Mouse (Mus musculus) T-cell, adult 2 months (primary cell): ENCODE data around the gene Kif26b.

ENCODE experiments used
- DNase-seq: peaks from one replicate; pipeline ENCODE4 v3.0.0; 2022; ENCODE audit warnings: low spot score

The Kif26b gene

GRCm38 (mm10) chr1:178770626-178771362 is 241.9 kb downstream of the Kif26b start:
- DNase-seq = no peak

DNA sequence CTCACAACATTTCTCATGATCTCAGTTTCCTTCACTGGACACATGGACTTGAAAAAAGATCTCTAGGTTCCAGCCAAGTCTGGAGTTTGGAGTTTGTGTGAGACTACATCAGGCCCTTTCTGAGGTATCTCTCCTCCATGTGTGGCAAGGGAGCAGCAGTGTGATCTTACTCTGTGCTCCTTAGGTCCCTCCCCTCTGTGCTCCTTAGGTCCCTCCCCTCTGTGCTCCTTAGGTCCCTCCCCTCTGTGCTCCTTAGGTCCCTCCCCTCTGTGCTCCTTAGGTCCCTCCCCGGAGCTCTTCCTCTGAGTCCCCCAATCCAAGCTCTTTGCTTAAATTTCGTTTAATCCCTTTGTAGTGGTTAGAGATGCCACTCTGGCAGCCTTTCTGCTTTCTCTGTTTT is 250.8 kb downstream of the Kif26b start:
- DNase-seq = no peak

GRCm38 (mm10) chr1:178784043-178784442 is 255.1 kb downstream of the Kif26b start:
- no peak for DNase-seq

GRCm38 (mm10) chr1:178791266-178791665 is 262.3 kb downstream of the Kif26b start:
- DNase-seq = no peak

DNA sequence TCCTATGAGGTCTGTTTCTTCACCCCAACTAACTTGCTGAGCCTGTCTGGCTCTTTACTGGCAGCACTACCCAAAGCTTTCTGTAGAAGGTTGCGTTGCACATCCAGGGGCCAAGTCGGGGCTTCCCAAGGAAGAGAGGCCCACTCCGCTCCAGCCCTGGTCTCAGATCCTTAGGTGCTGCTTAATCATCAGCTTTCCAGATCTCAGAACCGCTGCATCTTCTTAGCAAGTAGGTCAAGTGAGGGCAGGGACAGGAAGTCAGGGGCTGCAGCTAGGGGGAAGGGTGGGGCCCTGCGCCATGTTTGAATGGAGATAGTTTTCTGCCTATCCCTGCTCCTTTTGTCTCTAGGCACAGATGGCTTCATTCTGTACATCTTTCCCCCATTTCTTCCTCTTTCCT is 263.8 kb downstream of the Kif26b start:
- DNase-seq = no peak

DNA sequence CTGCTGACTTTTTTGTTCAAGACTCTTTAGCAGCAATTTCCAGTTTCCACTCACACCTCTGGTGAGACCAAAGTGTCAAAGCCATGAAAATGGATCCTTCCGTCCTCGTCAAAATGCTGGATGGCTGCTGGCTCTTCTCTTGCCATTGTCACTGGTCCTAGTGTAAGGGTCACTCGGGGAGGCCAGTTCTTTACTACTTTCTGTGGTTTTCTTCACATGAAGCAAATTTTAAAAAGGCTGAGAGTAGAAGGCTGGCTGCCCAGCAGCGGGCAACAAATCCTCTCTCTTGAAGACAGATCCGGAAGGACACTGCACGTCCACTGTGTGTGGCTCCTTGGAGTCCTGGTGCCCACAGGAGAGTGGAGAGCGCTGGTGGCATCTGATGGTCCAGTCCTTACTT is 265.9 kb downstream of the Kif26b start:
- DNase-seq = no peak

- DNase-seq = no peak
Observed at GRCm38 (mm10) chr1:178797388-178797787, 268.5 kb downstream of the Kif26b start.

GRCm38 (mm10) chr1:178798333-178798732 is 269.4 kb downstream of the Kif26b start:
- no peak for DNase-seq

- DNase-seq = no peak
Observed at GRCm38 (mm10) chr1:178798886-178799285, 270.0 kb downstream of the Kif26b start.

- no peak for DNase-seq
Observed at GRCm38 (mm10) chr1:178799836-178800552, 271.1 kb downstream of the Kif26b start.

DNA sequence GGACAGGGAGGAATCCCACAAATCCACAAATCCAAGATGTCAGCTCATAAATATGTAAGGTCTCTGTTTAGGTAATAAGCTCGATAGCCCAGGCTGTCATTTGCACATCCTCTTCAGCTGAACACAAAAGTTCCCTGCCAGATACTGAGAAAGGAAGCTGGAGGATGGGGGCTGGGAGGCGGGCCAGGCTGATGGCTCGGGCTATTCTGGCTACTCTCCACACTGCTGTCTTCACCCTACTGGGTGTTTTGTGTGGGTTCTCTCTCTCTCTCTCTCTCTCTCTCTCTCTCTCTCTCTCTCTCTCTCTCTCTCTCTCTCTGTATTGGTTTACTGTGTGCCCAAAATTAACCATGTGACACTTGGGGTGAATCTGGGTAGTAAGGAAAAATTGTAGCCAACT is 274.2 kb downstream of the Kif26b start:
- no peak for DNase-seq

DNA sequence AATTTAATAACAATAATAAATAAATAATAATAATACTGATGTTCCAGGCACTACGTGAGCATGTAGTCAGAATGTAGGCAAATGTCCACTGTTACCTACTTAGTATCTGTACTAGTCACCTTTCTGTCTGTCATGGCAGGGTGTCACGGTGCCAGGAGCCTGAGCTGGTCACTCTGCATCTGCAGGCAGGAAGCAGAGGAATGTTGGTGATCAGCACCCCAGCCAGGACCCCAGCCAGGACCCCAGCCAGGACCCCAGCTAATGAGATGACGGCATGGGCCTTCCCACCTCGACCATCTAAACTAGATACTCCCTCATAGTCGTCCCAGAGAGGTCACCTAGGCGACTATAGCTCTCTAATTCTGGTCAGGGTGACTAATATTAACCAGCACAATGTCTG is 288.6 kb downstream of the Kif26b start:
- no peak for DNase-seq

DNA sequence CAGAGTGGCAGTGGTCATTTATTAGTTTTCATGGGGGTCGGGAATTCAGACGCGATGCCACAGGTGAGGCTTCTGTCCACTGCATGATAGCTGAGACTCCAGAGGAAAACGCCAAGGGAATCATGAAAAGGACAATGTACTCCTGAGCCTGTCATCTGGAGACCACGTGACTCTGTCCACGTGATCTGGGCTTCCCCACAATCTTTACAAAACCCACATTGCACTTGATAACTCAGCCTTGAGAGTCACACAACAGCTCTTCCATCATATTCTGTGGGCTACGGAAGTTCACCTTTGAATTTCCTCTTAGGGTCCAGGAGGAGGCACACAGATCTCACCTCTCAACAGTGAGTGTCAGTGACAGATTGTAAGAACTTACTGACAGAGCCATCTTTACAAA is 290.1 kb downstream of the Kif26b start:
- no peak for DNase-seq

DNA sequence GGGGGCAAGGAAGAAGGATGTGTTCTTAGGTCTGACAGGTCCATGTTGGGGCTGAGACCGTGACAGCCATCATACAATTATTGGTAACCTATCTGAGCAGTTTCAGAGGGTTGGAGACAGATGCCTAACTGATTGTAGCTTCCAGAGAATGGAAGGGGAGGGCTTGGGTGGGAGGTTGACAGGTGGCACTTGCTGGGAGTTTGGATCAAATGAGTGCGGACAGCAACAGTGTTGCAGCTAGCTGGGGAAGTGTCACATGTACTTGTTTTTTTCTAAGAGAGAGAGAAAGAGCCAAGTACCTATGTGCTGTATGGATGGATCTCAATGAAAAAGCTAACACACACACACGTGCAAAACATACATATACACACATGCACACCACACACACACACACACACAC is 291.2 kb downstream of the Kif26b start:
- DNase-seq = no peak

DNA sequence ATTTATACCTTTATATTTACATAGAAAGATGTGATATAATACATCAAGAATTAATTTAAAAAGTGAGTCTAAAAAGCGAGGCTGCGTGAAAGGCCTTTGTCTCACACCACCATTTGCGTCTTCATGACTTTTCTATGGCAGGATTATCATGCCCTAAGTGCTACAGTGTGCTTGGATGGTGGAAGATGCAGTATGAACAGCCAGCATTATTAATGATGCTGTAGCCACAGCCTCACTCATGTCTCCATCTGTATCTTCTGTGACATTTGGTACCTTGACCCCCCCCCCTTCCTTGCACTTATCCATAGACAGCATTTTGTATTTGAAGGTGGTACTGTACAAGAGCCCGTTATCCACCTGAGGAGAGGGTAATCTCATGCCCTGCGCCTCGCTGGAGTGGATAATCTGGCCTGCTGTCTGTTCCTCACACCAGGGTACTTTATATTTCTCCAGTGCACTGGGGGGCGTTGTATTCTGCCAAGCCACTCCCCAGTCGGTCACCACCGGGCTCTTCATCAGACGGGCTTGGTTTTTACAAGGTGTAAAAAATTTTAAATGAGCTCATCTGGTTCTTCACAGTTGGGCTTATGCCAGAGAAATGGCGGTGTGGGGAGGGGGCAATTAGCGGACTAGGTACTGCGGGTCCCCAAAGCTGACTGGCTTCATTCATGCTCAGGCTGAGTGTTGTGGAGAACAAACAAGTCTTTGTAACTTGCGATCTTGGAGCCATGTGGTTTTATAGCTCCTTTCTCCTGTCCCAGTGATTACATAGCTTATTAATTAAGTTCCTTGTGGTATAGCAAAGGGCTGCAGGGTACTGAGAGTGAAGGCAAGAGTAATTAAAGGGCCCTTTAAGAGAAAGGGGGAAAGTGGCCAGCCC is 291.9 kb downstream of the Kif26b start:
- DNase-seq = no peak

DNA sequence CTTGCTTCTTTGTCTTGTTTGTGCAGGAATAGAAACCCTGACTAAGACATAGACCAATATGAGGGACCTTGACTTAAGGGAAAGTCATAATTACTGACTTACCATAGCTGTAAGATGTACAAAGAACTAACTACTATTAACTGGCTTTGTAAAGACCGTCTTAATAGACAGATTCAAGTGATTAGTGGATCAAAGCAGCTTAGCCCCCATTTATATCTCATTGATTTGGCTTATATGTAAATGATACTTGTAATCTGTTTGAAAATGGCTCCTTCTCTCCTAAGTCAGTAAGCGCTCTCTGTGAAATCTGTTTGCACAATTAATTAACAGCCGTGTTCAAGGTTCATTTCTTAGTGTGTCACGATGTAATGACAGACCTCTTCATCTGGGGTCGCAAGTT is 295.9 kb downstream of the Kif26b start:
- DNase-seq = no peak

DNA sequence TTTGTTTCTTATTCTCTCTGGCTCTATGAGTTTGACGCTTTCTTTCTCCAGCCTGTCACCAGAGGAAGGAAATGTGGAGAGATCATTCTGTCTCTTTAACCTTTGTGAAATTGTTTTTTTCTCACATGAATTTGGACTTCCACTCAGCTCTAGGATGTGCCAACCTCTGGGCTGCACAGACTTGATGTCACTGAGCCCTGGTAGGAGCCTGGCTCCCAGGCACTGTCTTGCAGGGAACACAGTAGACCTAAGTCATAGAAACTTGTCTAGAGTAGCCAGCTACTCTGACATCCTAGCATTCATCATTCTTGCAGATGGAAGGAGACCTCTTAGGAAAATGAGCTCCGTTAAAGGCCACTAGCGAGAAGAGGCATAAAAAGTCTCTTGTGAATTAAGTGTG is 298.3 kb downstream of the Kif26b start:
- DNase-seq = no peak

- no peak for DNase-seq
Observed at GRCm38 (mm10) chr1:178829456-178829855, 300.5 kb downstream of the Kif26b start.

GRCm38 (mm10) chr1:178832571-178832970 is 303.6 kb downstream of the Kif26b start:
- no peak for DNase-seq

DNA sequence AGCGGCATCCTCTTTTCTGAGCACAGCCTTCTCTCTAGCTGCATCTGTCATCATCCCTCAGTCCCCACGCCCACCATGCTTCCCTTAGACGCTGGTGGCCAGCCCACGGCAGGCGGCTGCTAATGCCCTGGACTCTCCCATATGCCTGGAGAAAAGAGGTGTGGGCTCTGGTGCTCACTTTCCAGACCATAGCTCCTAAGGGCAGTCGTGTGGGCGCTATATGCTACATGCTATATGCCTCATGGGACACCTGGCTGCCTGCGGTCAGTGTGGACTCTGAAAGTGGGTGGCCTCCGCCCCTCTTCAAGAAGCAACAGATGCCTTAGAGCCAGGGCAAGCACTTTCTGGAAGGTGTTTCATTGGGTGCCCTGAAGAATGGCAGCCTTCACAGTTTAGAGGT is 306.9 kb downstream of the Kif26b start:
- no peak for DNase-seq

DNA sequence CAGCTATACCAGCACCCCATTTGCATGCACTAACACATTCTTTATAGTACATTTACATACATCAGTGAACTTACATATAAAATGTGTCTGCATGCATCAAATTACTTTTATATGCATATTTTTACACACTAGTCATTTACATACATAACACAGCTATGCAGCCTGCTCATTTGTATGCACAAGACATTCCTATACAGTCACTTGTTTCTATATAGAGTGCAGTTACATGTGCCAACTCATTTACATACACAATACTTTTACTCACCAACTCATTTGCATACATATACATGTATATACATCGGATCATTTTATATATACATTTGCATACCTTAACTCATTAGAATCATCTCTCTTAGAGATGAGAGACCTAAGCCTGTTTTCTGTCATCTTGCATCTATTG is 308.1 kb downstream of the Kif26b start:
- DNase-seq = no peak

- DNase-seq = no peak
Observed at GRCm38 (mm10) chr1:178838696-178839320, 309.9 kb downstream of the Kif26b start.
